Mouse (Mus musculus) CD4-positive, CD25-positive, alpha-beta regulatory T cell (primary cell): ENCODE results near the gene Gabrg2. TPM values are rescaled to one million over a fixed set of nuclear protein-coding genes. Genes with fewer than 3 reads are reported as not detected.

Source experiments
- polyA plus RNA-seq: library from polyadenylated mRNA; unstranded; fragments of 100-300 nt; shearing (Covaris generic); gene quantifications from one replicate; pipeline ENCODE4 v1.2.1, GENCODE M21; 2017

The Gabrg2 gene
- polyA plus RNA-seq, result 0.19 TPM

DNA sequence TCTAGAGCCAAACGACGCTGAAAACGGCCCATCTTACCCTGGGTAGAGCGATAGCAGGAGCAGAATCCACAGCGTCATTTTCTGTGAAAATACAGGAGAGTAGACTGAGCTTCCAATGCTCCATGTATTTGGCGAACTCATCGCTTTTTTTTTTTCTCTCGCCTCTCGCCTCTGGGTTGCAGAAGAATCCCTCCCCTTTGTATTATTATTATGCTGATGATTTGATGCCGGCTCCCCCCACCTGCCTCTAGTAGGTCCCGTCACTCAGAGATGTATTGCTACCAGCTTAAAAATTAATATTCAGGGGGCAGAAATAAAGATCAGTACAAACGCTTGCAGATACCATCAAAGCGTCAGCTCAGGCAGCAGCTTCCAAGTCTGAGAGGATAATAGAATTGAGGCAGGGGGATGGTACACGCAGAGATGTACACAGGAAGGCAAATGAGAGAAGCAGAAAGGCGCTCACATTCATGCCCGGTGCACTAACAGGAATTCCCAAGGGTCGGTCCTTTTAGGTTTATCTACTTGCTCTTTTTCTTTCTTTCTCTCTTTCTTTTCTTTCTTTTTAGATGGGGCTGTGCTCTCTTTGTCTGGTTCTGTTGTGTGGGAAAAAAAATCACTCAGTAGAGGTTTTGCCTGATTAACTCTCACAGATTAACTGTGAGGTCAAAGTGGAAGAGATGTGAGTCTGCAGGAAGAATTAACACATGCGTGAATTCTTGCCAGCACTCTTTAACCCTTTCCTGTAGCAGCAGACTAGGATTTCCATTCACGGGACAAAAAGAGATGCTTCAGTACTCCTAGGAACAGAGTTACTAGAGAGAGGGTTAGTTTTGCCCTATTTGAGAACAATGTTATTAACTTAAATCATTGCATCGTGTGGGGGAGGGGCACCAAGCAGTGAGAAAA lies at the start of gene Gabrg2:
Gene Gabrg2, minus strand, starts transcription at position 668 of the 909 bp plus-strand sequence.

Other genes with a start within 250 kb of the Gabrg2 start
- gene Gabra1, start 182.1 kb upstream of the Gabrg2 start, polyA plus RNA-seq, result not detected